Mouse (Mus musculus) neural tube, embryonic 14.5 days (tissue): ENCODE data around the gene Ankrd34c. TPM values are rescaled to one million over a fixed set of nuclear protein-coding genes. Genes with fewer than 3 reads are reported as not detected.

Experiments
- ATAC-seq: fragments of 200-750 bp; cut with Nextera tagmentation; 2 replicates; pipeline ENCODE4 v1.8.0; 2017; ENCODE audit warnings: low read depth, mild to moderate bottlenecking, moderate TSS enrichment, moderate library complexity
- H3K27ac ChIP-seq: fragments of 300-500 bp; sonication (generic); 2 replicates; pipeline ENCODE4 v1.5.1; 2014; ENCODE audit warnings: low read depth, mild to moderate bottlenecking, control low read depth, low read length, moderate library complexity, mixed read lengths
- H3K27me3 ChIP-seq: fragments of 300-500 bp; sonication (generic); 2 replicates; pipeline ENCODE4 v1.6.1; 2014; ENCODE audit warnings: low read length; ENCODE audit not compliant: control insufficient read depth, insufficient read depth
- H3K36me3 ChIP-seq: fragments of 300-500 bp; sonication (generic); 2 replicates; pipeline ENCODE4 v1.6.1; 2014; ENCODE audit warnings: low read length, mixed read lengths; ENCODE audit not compliant: control insufficient read depth, insufficient read depth
- H3K4me1 ChIP-seq: fragments of 300-500 bp; sonication (generic); 2 replicates; pipeline ENCODE4 v1.6.1; 2014; ENCODE audit warnings: low read length; ENCODE audit not compliant: control insufficient read depth, insufficient read depth
- H3K4me2 ChIP-seq: fragments of 300-500 bp; sonication (generic); 2 replicates; pipeline ENCODE4 v1.6.1; 2014; ENCODE audit warnings: mild to moderate bottlenecking, low read depth, low read length, control low read depth
- H3K4me3 ChIP-seq: fragments of 300-500 bp; sonication (generic); 2 replicates; pipeline ENCODE4 v1.5.1; 2014; ENCODE audit warnings: low read depth, low read length, control low read depth, mixed read lengths
- H3K9ac ChIP-seq: fragments of 300-500 bp; sonication (generic); replicated peaks from 2 replicates; pipeline ENCODE4 v1.6.1; 2014; ENCODE audit warnings: low read depth, mild to moderate bottlenecking, control low read depth, low read length, mixed read lengths
- H3K9me3 ChIP-seq: fragments of 300-500 bp; sonication (generic); 2 replicates; pipeline ENCODE4 v1.6.1; 2016; ENCODE audit warnings: low read length; ENCODE audit not compliant: control insufficient read depth
- WGBS: fragments of 180-500 bp; shearing (Covaris S2); extraction: QIAGEN DNeasy Blood & Tissue Kit; methylation state at CpG from one replicate; pipeline ENCODE4 v1.1.7; 2014; 5-methylcytosine and 5-hydroxymethylcytosine counted together
- polyA plus RNA-seq: library from polyadenylated mRNA; unstranded; fragments of >200 nt; fragmentation: Nextera tagmentation; extraction: Ambion mirVana; gene quantifications from 2 replicates; pipeline ENCODE4 v1.2.1, GENCODE M21; 2014

Ankrd34c gene
- polyA plus RNA-seq, 1 experiment from 2014 or later: 1.5 TPM

GRCm38 (mm10) chr9:89693670-89694069 lies 44.6 kb downstream of the Ankrd34c start:
- 90% methylated on average over 2 of the region's 2 CpGs for WGBS
- Histone ChIP-seq H3K27ac (no peak overlapping the region), H3K4me1 (no peaks in the 10 kb centered on the region), H3K4me2 (no peak overlapping the region), H3K9me3 (no peaks in the 10 kb centered on the region), H3K4me3 (no peak overlapping the region), H3K9ac (no peak overlapping the region), H3K36me3 (peaks cover 1% of the 10 kb centered on the region), H3K27me3 (no peaks in the 10 kb centered on the region)
- ATAC-seq: no peak

- H3K4me2 ChIP-seq: no peak overlapping the region
- H3K27ac ChIP-seq: no peak overlapping the region
- no peaks in the 10 kb centered on the region for H3K4me1 ChIP-seq
- no peaks in the 10 kb centered on the region for H3K36me3 ChIP-seq
- H3K4me3 ChIP-seq: no peak overlapping the region
- H3K9me3 ChIP-seq: no peaks in the 10 kb centered on the region
- H3K27me3 ChIP-seq: no peaks in the 10 kb centered on the region
- no peak overlapping the region for H3K9ac ChIP-seq
- 53% methylated on average over 1 of the region's 1 CpGs for WGBS
- peak; percentile 74 for ATAC-seq
Measured at GRCm38 (mm10) chr9:89689179-89689578, 49.1 kb downstream of the Ankrd34c start.

- Histone ChIP-seq H3K4me1 (no peaks in the 10 kb centered on the region), H3K27me3 (no peaks in the 10 kb centered on the region), H3K9ac (no peak overlapping the region), H3K4me3 (no peak overlapping the region), H3K36me3 (no peaks in the 10 kb centered on the region), H3K4me2 (no peak overlapping the region), H3K9me3 (no peaks in the 10 kb centered on the region), H3K27ac (no peak overlapping the region)
- WGBS: 57% methylated on average over 10 of the region's 10 CpGs
- ATAC-seq: peak; percentile 72
Measured at GRCm38 (mm10) chr9:89687503-89688226, 50.6 kb downstream of the Ankrd34c start.

- H3K9me3 ChIP-seq: no peaks in the 10 kb centered on the region
Measured at GRCm38 (mm10) chr9:89686262-89686661, 52.0 kb downstream of the Ankrd34c start.

GRCm38 (mm10) chr9:89678974-89679373 lies 59.3 kb downstream of the Ankrd34c start:
- Histone ChIP-seq H3K4me3 (no peak overlapping the region), H3K9ac (no peak overlapping the region), H3K27me3 (no peaks in the 10 kb centered on the region), H3K36me3 (no peaks in the 10 kb centered on the region), H3K4me1 (no peaks in the 10 kb centered on the region), H3K9me3 (no peaks in the 10 kb centered on the region), H3K27ac (no peak overlapping the region), H3K4me2 (no peak overlapping the region)
- WGBS: 45% methylated on average over 1 of the region's 1 CpGs
- peak; percentile 79; the same call in 1 of the 2 replicates for ATAC-seq

More at GRCm38 (mm10) chr9:89686262-89686661, 52.0 kb downstream of the Ankrd34c start:
- Histone ChIP-seq H3K4me3 (no peak overlapping the region), H3K27ac (no peak overlapping the region), H3K36me3 (no peaks in the 10 kb centered on the region), H3K27me3 (no peaks in the 10 kb centered on the region), H3K9ac (no peak overlapping the region), H3K4me2 (no peak overlapping the region), H3K4me1 (no peaks in the 10 kb centered on the region)
- 79% methylated on average over 2 of the region's 2 CpGs for WGBS
- no peak for ATAC-seq

Other genes starting within 250 kb of the Ankrd34c start
- gene Minar1, start 115.3 kb downstream of the Ankrd34c start, polyA plus RNA-seq: 4.2 and 8.8 TPM in 2 replicates
- 53.2 and 61.2 TPM in 2 replicates for gene Tmed3, start 33.4 kb downstream of the Ankrd34c start, polyA plus RNA-seq
- 10.6 and 22.3 TPM in 2 replicates for gene Rasgrf1, start 171.4 kb upstream of the Ankrd34c start, polyA plus RNA-seq